Mouse (Mus musculus): ENCODE measurements at regions not wholly inside any gene's neighbourhood (a gene's known extent, or its start where the extent isn't known, plus 50 kb on each side); places are given as distances from the start of the nearest gene placed in this dataset.

GRCm38 (mm10) chr15:90335506-90335905, 111.4 kb downstream of the Alg10b start:
- Histone ChIP-seq H3K4me3 (no peak overlapping the region), H3K9me3 (no peaks in the 10 kb centered on the region), H3K36me3 (no peaks in the 10 kb centered on the region), H3K4me1 (replicated peaks) (peaks cover 10% of the 10 kb centered on the region), H3K27ac (no peak overlapping the region), H3K4me2 (no peak overlapping the region), H3K9ac (no peak overlapping the region), H3K27me3 (no peaks in the 10 kb centered on the region)
- WGBS = 56% methylated on average over 7 of the region's 7 CpGs
- no peak for ATAC-seq (ENCODE audit: low FRiP score)

GRCm38 (mm10) chr15:90340089-90340488, 116.0 kb downstream of the Alg10b start:
- Histone ChIP-seq H3K36me3 (no peaks in the 10 kb centered on the region), H3K9me3 (no peaks in the 10 kb centered on the region), H3K27me3 (no peaks in the 10 kb centered on the region), H3K9ac (no peak overlapping the region), H3K27ac (no peak overlapping the region), H3K4me1 (replicated peaks) (peaks cover 4% of the 10 kb centered on the region), H3K4me3 (no peak overlapping the region), H3K4me2 (no peak overlapping the region)
- WGBS = 84% methylated on average over 1 of the region's 1 CpGs
- no peak for ATAC-seq (ENCODE audit: low FRiP score)

GRCm38 (mm10) chr15:90341261-90341660, 117.2 kb downstream of the Alg10b start:
- H3K36me3 ChIP-seq = no peaks in the 10 kb centered on the region
- no peak overlapping the region for H3K4me3 ChIP-seq
- H3K9ac ChIP-seq = no peak overlapping the region
- H3K9me3 ChIP-seq = no peaks in the 10 kb centered on the region
- H3K27ac ChIP-seq = no peak overlapping the region
- peaks cover 5% of the 10 kb centered on the region for H3K4me1 ChIP-seq (replicated peaks)
- WGBS = 92% methylated on average over 2 of the region's 2 CpGs
- ATAC-seq (ENCODE audit: low FRiP score) = no peak
- no peaks in the 10 kb centered on the region for H3K27me3 ChIP-seq
- H3K4me2 ChIP-seq = no peak overlapping the region

- H3K27ac ChIP-seq = no peak overlapping the region
- no peaks in the 10 kb centered on the region for H3K36me3 ChIP-seq
- H3K27me3 ChIP-seq = no peaks in the 10 kb centered on the region
- peaks cover 11% of the 10 kb centered on the region for H3K4me1 ChIP-seq (replicated peaks)
- ATAC-seq (ENCODE audit: low FRiP score) = no peak
- 75% methylated on average over 1 of the region's 1 CpGs for WGBS
- H3K9ac ChIP-seq = no peak overlapping the region
- H3K9me3 ChIP-seq = no peaks in the 10 kb centered on the region; the same call in 1 of the 2 replicates
- H3K4me3 ChIP-seq = no peak overlapping the region
- H3K4me2 ChIP-seq = no peak overlapping the region
Observed at GRCm38 (mm10) chr15:90343771-90344170, 119.7 kb downstream of the Alg10b start.

GRCm38 (mm10) chr15:90344956-90345355, 120.8 kb downstream of the Alg10b start:
- WGBS = 45% methylated on average over 4 of the region's 4 CpGs
- Histone ChIP-seq H3K4me3 (no peak overlapping the region), H3K4me2 (no peak overlapping the region), H3K36me3 (no peaks in the 10 kb centered on the region), H3K4me1 (replicated peaks) (peaks cover 11% of the 10 kb centered on the region), H3K9ac (no peak overlapping the region), H3K27me3 (no peaks in the 10 kb centered on the region), H3K9me3 (peaks cover 4% of the 10 kb centered on the region; the same call in 1 of the 2 replicates), H3K27ac (no peak overlapping the region)
- no peak for ATAC-seq (ENCODE audit: low FRiP score)

GRCm38 (mm10) chr15:90346162-90346561, 122.1 kb downstream of the Alg10b start:
- no peaks in the 10 kb centered on the region for H3K36me3 ChIP-seq
- H3K4me2 ChIP-seq = no peak overlapping the region
- peaks cover 11% of the 10 kb centered on the region for H3K4me1 ChIP-seq (replicated peaks)
- H3K27me3 ChIP-seq = no peaks in the 10 kb centered on the region
- no peak for ATAC-seq (ENCODE audit: low FRiP score)
- 43% methylated on average over 9 of the region's 9 CpGs for WGBS
- no peak overlapping the region for H3K9ac ChIP-seq
- no peak overlapping the region for H3K4me3 ChIP-seq
- no peak overlapping the region for H3K27ac ChIP-seq
- peaks cover 4% of the 10 kb centered on the region; the same call in 1 of the 2 replicates for H3K9me3 ChIP-seq

- Histone ChIP-seq H3K4me2 (no peak overlapping the region), H3K4me1 (replicated peaks) (peaks cover 11% of the 10 kb centered on the region), H3K4me3 (no peak overlapping the region), H3K9ac (no peak overlapping the region), H3K27me3 (no peaks in the 10 kb centered on the region), H3K36me3 (no peaks in the 10 kb centered on the region), H3K9me3 (peaks cover 4% of the 10 kb centered on the region; the same call in 1 of the 2 replicates), H3K27ac (no peak overlapping the region)
- 73% methylated on average over 9 of the region's 9 CpGs for WGBS
- no peak for ATAC-seq (ENCODE audit: low FRiP score)
Observed at GRCm38 (mm10) chr15:90346757-90347156, 122.6 kb downstream of the Alg10b start.

- H3K9me3 ChIP-seq = peaks cover 4% of the 10 kb centered on the region; the same call in 1 of the 2 replicates
- no peak overlapping the region for H3K4me2 ChIP-seq
- H3K27me3 ChIP-seq = no peaks in the 10 kb centered on the region
- no peaks in the 10 kb centered on the region for H3K36me3 ChIP-seq
- no peak overlapping the region for H3K4me3 ChIP-seq
- no peaks in the 10 kb centered on the region for H3K4me1 ChIP-seq (replicated peaks)
- no peak overlapping the region for H3K27ac ChIP-seq
- 88% methylated on average over 3 of the region's 3 CpGs for WGBS
- H3K9ac ChIP-seq = no peak overlapping the region
- no peak for ATAC-seq (ENCODE audit: low FRiP score)
Observed at GRCm38 (mm10) chr15:90351898-90352297, 127.8 kb downstream of the Alg10b start.

- 0 out of 2 replicates have a peak, but pooled peaks cover 5% of the 10 kb centered on the region for H3K9me3 ChIP-seq
- ATAC-seq (ENCODE audit: low FRiP score) = no peak
Observed at GRCm38 (mm10) chr15:90365656-90366055, 141.5 kb downstream of the Alg10b start.

GRCm38 (mm10) chr15:90377959-90378358, 153.8 kb downstream of the Alg10b start:
- Histone ChIP-seq H3K36me3 (no peaks in the 10 kb centered on the region), H3K9ac (no peak overlapping the region)
- WGBS = 83% methylated on average over 2 of the region's 2 CpGs

More at GRCm38 (mm10) chr15:90365656-90366055, 141.5 kb downstream of the Alg10b start:
- no peak overlapping the region for H3K27ac ChIP-seq
- H3K4me3 ChIP-seq = no peak overlapping the region
- no peaks in the 10 kb centered on the region for H3K4me1 ChIP-seq (replicated peaks)
- no peaks in the 10 kb centered on the region for H3K27me3 ChIP-seq
- no peak overlapping the region for H3K9ac ChIP-seq
- H3K36me3 ChIP-seq = no peaks in the 10 kb centered on the region
- no peak overlapping the region for H3K4me2 ChIP-seq

GRCm38 (mm10) chr15:90396961-90397360, 172.8 kb downstream of the Alg10b start:
- Histone ChIP-seq H3K4me3 (no peak overlapping the region), H3K36me3 (no peaks in the 10 kb centered on the region), H3K9ac (no peak overlapping the region), H3K4me2 (no peak overlapping the region), H3K27me3 (no peaks in the 10 kb centered on the region), H3K27ac (no peak overlapping the region), H3K9me3 (no peaks in the 10 kb centered on the region), H3K4me1 (replicated peaks) (no peaks in the 10 kb centered on the region)
- no peak for ATAC-seq (ENCODE audit: low FRiP score)
- 79% methylated on average over 3 of the region's 3 CpGs for WGBS

More at GRCm38 (mm10) chr15:90377959-90378358, 153.8 kb downstream of the Alg10b start:
- H3K4me3 ChIP-seq = no peak overlapping the region
- H3K27ac ChIP-seq = no peak overlapping the region
- no peaks in the 10 kb centered on the region for H3K27me3 ChIP-seq
- no peak overlapping the region for H3K4me2 ChIP-seq
- H3K9me3 ChIP-seq = no peaks in the 10 kb centered on the region
- no peak for ATAC-seq (ENCODE audit: low FRiP score)
- no peaks in the 10 kb centered on the region for H3K4me1 ChIP-seq (replicated peaks)

GRCm38 (mm10) chr15:90397691-90398377, 173.7 kb downstream of the Alg10b start:
- Histone ChIP-seq H3K9me3 (no peaks in the 10 kb centered on the region), H3K27ac (no peak overlapping the region), H3K4me1 (replicated peaks) (no peaks in the 10 kb centered on the region), H3K36me3 (no peaks in the 10 kb centered on the region), H3K9ac (no peak overlapping the region), H3K27me3 (no peaks in the 10 kb centered on the region), H3K4me2 (no peak overlapping the region), H3K4me3 (no peak overlapping the region)
- ATAC-seq (ENCODE audit: low FRiP score) = no peak
- WGBS = 94% methylated on average over 2 of the region's 2 CpGs
